Mouse (Mus musculus) liver (tissue): ENCODE measurements around the gene Alkbh3.

Experiments
- DNase-seq: peaks from one replicate; pipeline ENCODE4 v3.0.0-alpha.2; 2020; ENCODE audit warnings: mixed read lengths

Gene Alkbh3

GRCm38 (mm10) chr2:93953726-93954125, 56.9 kb downstream of the Alkbh3 start:
- DNase-seq, result no peak

GRCm38 (mm10) chr2:93946976-93947375, 63.6 kb downstream of the Alkbh3 start:
- no peak for DNase-seq

GRCm38 (mm10) chr2:93944855-93945254, 65.8 kb downstream of the Alkbh3 start:
- DNase-seq, result no peak

- DNase-seq, result no peak
Measured at GRCm38 (mm10) chr2:93944099-93944498, 66.5 kb downstream of the Alkbh3 start.

- DNase-seq, result no peak
Measured at GRCm38 (mm10) chr2:93941670-93942069, 68.9 kb downstream of the Alkbh3 start.

- DNase-seq, result no peak
Measured at GRCm38 (mm10) chr2:93938534-93938933, 72.1 kb downstream of the Alkbh3 start.
